In genomic region chr9:22086012-22086411, GRCm38 (mm10) we compare ENCODE assay signal across 8 mouse cellular contexts. TPM values are rescaled to one million over a fixed set of nuclear protein-coding genes. Genes with fewer than 3 reads are reported as not detected.
DNase-seq lines count a peak whose midpoint lies in the region; ATAC-seq and TF ChIP-seq lines count a peak whose summit lies in the region.

No protein-coding gene starts in this region.

- peaks cover 9% of the 10 kb centered on the region; the same call in 1 of the 2 replicates for H3K36me3 ChIP-seq in heart, embryonic 14.5 days (ENCODE audit: control insufficient read depth, insufficient read depth, low read length)
- H3K36me3 ChIP-seq in ES-E14 (ENCODE audit: control insufficient read depth, insufficient read depth, low read length, poor library complexity, severe bottlenecking) (no peaks in the 10 kb centered on the region), macrophage (ENCODE audit: inconsistent target) (no peaks in the 10 kb centered on the region)
- 0 out of 2 replicates have a peak, but pooled peaks cover 4% of the 10 kb centered on the region for H3K36me3 ChIP-seq in forebrain, postnatal 0 days (ENCODE audit: insufficient read depth)

- H3K27me3 ChIP-seq in heart, embryonic 14.5 days (ENCODE audit: control insufficient read depth, insufficient read depth, low read length): no peaks in the 10 kb centered on the region
- no peaks in the 10 kb centered on the region for H3K27me3 ChIP-seq in forebrain, postnatal 0 days (ENCODE audit: insufficient read depth, low read length)

- no peak for DNase-seq in heart, adult 11 months
- no peak for DNase-seq in ES-E14 (ENCODE audit: low read depth, low spot score)
- DNase-seq in forebrain, postnatal 0 days: no peak
- no peak for DNase-seq in adrenal gland, postnatal 25 days
- no peak for DNase-seq in cerebellum, adult 11-12 months
- no peak for DNase-seq in cerebellum, adult 8-10 months

- peak overlapping the region; percentile 85 for H3K4me2 ChIP-seq in heart, embryonic 14.5 days (ENCODE audit: low read length)
- H3K4me2 ChIP-seq in forebrain, postnatal 0 days (ENCODE audit: low read depth): peak overlapping the region; percentile 60

- WGBS in heart, embryonic 14.5 days: 70% methylated on average over 6 of the region's 6 CpGs
- WGBS in forebrain, postnatal 0 days: 81% methylated on average over 6 of the region's 6 CpGs
- WGBS in macrophage (ENCODE audit: missing documents): 92% methylated on average over 6 of the region's 6 CpGs

- no peak for TF ChIP-seq CTCF in forebrain, postnatal 0 days (IDR thresholded peaks at IDR 0.05; ENCODE audit: low read depth)

- ATAC-seq in heart, embryonic 14.5 days (ENCODE audit: insufficient number of reproducible peaks, insufficient read depth, low FRiP score, low read depth): no peak
- no peak for ATAC-seq in forebrain, postnatal 0 days

- H3K9ac ChIP-seq in heart, embryonic 14.5 days (ENCODE audit: low read length): peak overlapping the region; percentile 87
- H3K9ac ChIP-seq in ES-E14 (ENCODE audit: insufficient read depth, low read depth, low read length, poor library complexity, severe bottlenecking): peak overlapping the region; percentile 75; the same call in 1 of the 2 replicates
- peak overlapping the region; percentile 72 for H3K9ac ChIP-seq in forebrain, postnatal 0 days

- H3K9me3 ChIP-seq in heart, embryonic 14.5 days (ENCODE audit: control insufficient read depth, low read length): no peaks in the 10 kb centered on the region
- no peaks in the 10 kb centered on the region for H3K9me3 ChIP-seq in ES-E14 (ENCODE audit: control insufficient read depth, insufficient read depth, low read depth, low read length)
- no peaks in the 10 kb centered on the region for H3K9me3 ChIP-seq in forebrain, postnatal 0 days (ENCODE audit: low read length)

- H3K79me2 ChIP-seq in macrophage (ENCODE audit: inconsistent target): no peaks in the 10 kb centered on the region

- in situ Hi-C loops in ES-E14 (cut with MboI; ENCODE audit: low sequenced_read_pairs in 2 of 2, unreplicated experiment in 2 of 2): no loop called here

- peaks cover 4 to 12% of the 10 kb centered on the region in 2 experiments for H3K4me1 ChIP-seq in heart, embryonic 14.5 days (ENCODE audit: control insufficient read depth in 2 of 2, insufficient read depth in 2 of 2, low read length in 2 of 2)
- H3K4me1 ChIP-seq in ES-E14 (ENCODE audit: control insufficient read depth in 2 of 2, insufficient read depth in 2 of 2, low read length in 2 of 2, poor library complexity in 1 of 2): peaks cover 0 to 2% of the 10 kb centered on the region in 2 experiments; a peak in 1 of 4 replicates
- peaks cover 5% of the 10 kb centered on the region for H3K4me1 ChIP-seq in forebrain, postnatal 0 days (ENCODE audit: insufficient read depth)

- H3K27ac ChIP-seq in heart, embryonic 14.5 days (replicated peaks in 1 of 2; ENCODE audit: control insufficient read depth in 1 of 2, insufficient read depth in 1 of 2, low read depth in 2 of 2, low read length in 2 of 2): peak overlapping the region; percentile 73 to 80
- H3K27ac ChIP-seq in ES-E14 (ENCODE audit: insufficient read depth, low read depth, low read length, poor library complexity, severe bottlenecking) (no peak overlapping the region), macrophage (no peak overlapping the region; the same call in 1 of the 2 replicates)
- peak overlapping the region; percentile 76; the same call in 1 of the 2 replicates for H3K27ac ChIP-seq in forebrain, postnatal 0 days (ENCODE audit: low read depth, low read length)

- H3K4me3 ChIP-seq in heart, embryonic 14.5 days (ENCODE audit: control insufficient read depth in 1 of 2, insufficient read depth in 1 of 2, low read depth in 1 of 2, low read length in 2 of 2): peak overlapping the region; percentile 80 to 84
- H3K4me3 ChIP-seq in ES-E14 (ENCODE audit: insufficient read depth in 1 of 2, low read depth in 1 of 2, low read length in 2 of 2, poor library complexity in 1 of 2, severe bottlenecking in 1 of 2): peak overlapping the region; percentile 83 to 94; a peak in 3 of 4 replicates
- H3K4me3 ChIP-seq in forebrain, postnatal 0 days (ENCODE audit: low read depth, low read length): peak overlapping the region; percentile 63
- peak overlapping the region; percentile 86 for H3K4me3 ChIP-seq in macrophage (ENCODE audit: inconsistent target)

TF ChIP-seq in ES-E14, 5 proteins besides CTCF, POLR2A, EP300 and RAD21:
- no peak for TF ChIP-seq CHD2 (IDR thresholded peaks at IDR 0.05; ENCODE audit: low read depth, low read length)
- no peak for TF ChIP-seq HCFC1 (IDR thresholded peaks at IDR 0.05; ENCODE audit: borderline replicate concordance, insufficient read depth, low read length)
- TF ChIP-seq MAFK (IDR thresholded peaks at IDR 0.05; ENCODE audit: insufficient read depth, low read depth, low read length): no peak
- TF ChIP-seq ZC3H11A (IDR thresholded peaks at IDR 0.05; ENCODE audit: borderline replicate concordance, low read depth, low read length): no peak
- TF ChIP-seq ZNF384 (IDR thresholded peaks at IDR 0.05; ENCODE audit: low read depth, low read length): no peak

RNA-seq across cellular contexts. Expression of gene Ecsit, which starts 0.8 kb away (rescaled TPM):
- polyA plus RNA-seq in heart, embryonic 14.5 days (2014; fragmentation: Nextera tagmentation; extraction: Ambion mirVana): 50.5 and 58.1 TPM in 2 replicates
- total RNA-seq in ES-E14 (2012; rRNA removed): 37.5 and 38.2 TPM in 2 replicates
- total RNA-seq in forebrain, postnatal 0 days (2014; rRNA removed): 55.2 and 59.2 TPM in 2 replicates
- 64.1 and 64.7 TPM in 2 replicates for polyA plus RNA-seq in forebrain, postnatal 0 days (2015; fragmentation: Nextera tagmentation; extraction: Ambion mirVana)
- 10 to 100 TPM in 11 of 26 experiments, 1 to 10 TPM in 15; 3.1 to 19.1 (median 7.6) TPM for total RNA-seq in macrophage (2018; cell fraction: chromatin; rRNA removed)
- total RNA-seq in macrophage (2018; cell fraction: cytosol; rRNA removed): 10 to 100 TPM in 22 of 26 experiments, 1 to 10 TPM in 4; 6.9 to 17.7 (median 12.1) TPM
- total RNA-seq in macrophage (2018; cell fraction: nucleus; rRNA removed): 10 to 100 TPM in 7 of 26 experiments, 1 to 10 TPM in 19; 2.4 to 23.3 (median 6.5) TPM
- polyA plus RNA-seq in macrophage (2018): 8.1 to 14.7 TPM (median 10.0 TPM) in 3 replicates
- total RNA-seq in adrenal gland, postnatal 25 days (2021): 45.7 and 60.4 TPM in 2 replicates

RNA-seq across cellular contexts. Expression of gene Cnn1, which starts 13.0 kb away (rescaled TPM):
- polyA plus RNA-seq in heart, embryonic 14.5 days (2014; fragmentation: Nextera tagmentation; extraction: Ambion mirVana): 227 and 239 TPM in 2 replicates
- 14.0 and 25.6 TPM in 2 replicates for total RNA-seq in ES-E14 (2012; rRNA removed)
- 0.24 TPM in 1 of 2 replicates, not detected in the other for total RNA-seq in forebrain, postnatal 0 days (2014; rRNA removed)
- polyA plus RNA-seq in forebrain, postnatal 0 days (2015; fragmentation: Nextera tagmentation; extraction: Ambion mirVana): 0.24 and 0.86 TPM in 2 replicates
- 1 to 10 TPM in 1 of 26 experiments, not detected in 25; 4.1 TPM for total RNA-seq in macrophage (2018; cell fraction: chromatin; rRNA removed)
- total RNA-seq in macrophage (2018; cell fraction: cytosol; rRNA removed): not detected
- not detected for total RNA-seq in macrophage (2018; cell fraction: nucleus; rRNA removed)
- not detected in 3 replicates for polyA plus RNA-seq in macrophage (2018)
- 0.46 and 0.76 TPM in 2 replicates for total RNA-seq in adrenal gland, postnatal 25 days (2021)

RNA-seq across cellular contexts. Expression of gene Zfp653, which starts 14.8 kb away (rescaled TPM):
- 6.7 and 7.6 TPM in 2 replicates for polyA plus RNA-seq in heart, embryonic 14.5 days (2014; fragmentation: Nextera tagmentation; extraction: Ambion mirVana)
- total RNA-seq in ES-E14 (2012; rRNA removed): 10.9 and 14.3 TPM in 2 replicates
- 31.0 and 32.3 TPM in 2 replicates for total RNA-seq in forebrain, postnatal 0 days (2014; rRNA removed)
- polyA plus RNA-seq in forebrain, postnatal 0 days (2015; fragmentation: Nextera tagmentation; extraction: Ambion mirVana): 13.3 and 16.3 TPM in 2 replicates
- total RNA-seq in macrophage (2018; cell fraction: chromatin; rRNA removed): 10 to 100 TPM; 25.7 to 52.4 (median 35.6) TPM
- 1 to 10 TPM; 4.6 to 7.7 (median 6.1) TPM for total RNA-seq in macrophage (2018; cell fraction: cytosol; rRNA removed)
- total RNA-seq in macrophage (2018; cell fraction: nucleus; rRNA removed): 10 to 100 TPM; 12.6 to 37.1 (median 22.2) TPM
- polyA plus RNA-seq in macrophage (2018): 4.3 to 7.0 TPM (median 5.2 TPM) in 3 replicates
- total RNA-seq in adrenal gland, postnatal 25 days (2021): 9.4 and 12.4 TPM in 2 replicates

RNA-seq across cellular contexts. Expression of gene Gm49318, which starts 15.0 kb away (rescaled TPM):
- polyA plus RNA-seq in heart, embryonic 14.5 days (2014; fragmentation: Nextera tagmentation; extraction: Ambion mirVana): not detected in 2 replicates
- total RNA-seq in ES-E14 (2012; rRNA removed): not detected in 2 replicates
- not detected in 2 replicates for total RNA-seq in forebrain, postnatal 0 days (2014; rRNA removed)
- not detected in 2 replicates for polyA plus RNA-seq in forebrain, postnatal 0 days (2015; fragmentation: Nextera tagmentation; extraction: Ambion mirVana)
- total RNA-seq in macrophage (2018; cell fraction: chromatin; rRNA removed): not detected
- not detected for total RNA-seq in macrophage (2018; cell fraction: cytosol; rRNA removed)
- not detected for total RNA-seq in macrophage (2018; cell fraction: nucleus; rRNA removed)
- not detected in 3 replicates for polyA plus RNA-seq in macrophage (2018)
- total RNA-seq in adrenal gland, postnatal 25 days (2021): not detected in 2 replicates

RNA-seq across cellular contexts. Expression of gene Elof1, which starts 31.0 kb away (rescaled TPM):
- 117 and 129 TPM in 2 replicates for polyA plus RNA-seq in heart, embryonic 14.5 days (2014; fragmentation: Nextera tagmentation; extraction: Ambion mirVana)
- total RNA-seq in ES-E14 (2012; rRNA removed): 72.0 and 85.3 TPM in 2 replicates
- total RNA-seq in forebrain, postnatal 0 days (2014; rRNA removed): 122 and 137 TPM in 2 replicates
- 165 and 170 TPM in 2 replicates for polyA plus RNA-seq in forebrain, postnatal 0 days (2015; fragmentation: Nextera tagmentation; extraction: Ambion mirVana)
- 10 to 100 TPM in 20 of 26 experiments, 1 to 10 TPM in 6; 4.5 to 48.6 (median 18.1) TPM for total RNA-seq in macrophage (2018; cell fraction: chromatin; rRNA removed)
- 10 to 100 TPM; 53.9 to 84.4 (median 72.7) TPM for total RNA-seq in macrophage (2018; cell fraction: cytosol; rRNA removed)
- total RNA-seq in macrophage (2018; cell fraction: nucleus; rRNA removed): 10 to 100 TPM in 25 of 26 experiments, 1 to 10 TPM in 1; 9.1 to 66.1 (median 26.1) TPM
- polyA plus RNA-seq in macrophage (2018): 46.8 to 70.0 TPM (median 65.2 TPM) in 3 replicates
- 75.1 and 75.8 TPM in 2 replicates for total RNA-seq in adrenal gland, postnatal 25 days (2021)

Comparison
In these comparisons a context has a peak if more than half of its experiments do, and no peak if none do; other contexts are left out.
1. H3K27ac ChIP-seq: peak in heart, embryonic 14.5 days (2 of 2) and forebrain, postnatal 0 days (single experiment); none in ES-E14 (single experiment) and macrophage (single experiment).
2. Peak in every context shown above with its lines, with median percentiles within 50 percentile points of each other: H3K4me3 ChIP-seq and H3K9ac ChIP-seq.